Mouse (Mus musculus) ovary, adult 10 weeks (tissue): Measurements from ENCODE around the gene Olfr933. TPM values are rescaled to one million over a fixed set of nuclear protein-coding genes. Genes with fewer than 3 reads are reported as not detected.

Experiments
- polyA plus RNA-seq: library from polyadenylated mRNA; stranded (reverse); fragments of 350-450 nt; fragmentation: Illumina TruSeq; extraction: RNeasy Lipid Tissue Mini Kit (QIAGEN cat#74804); gene quantifications from one replicate; pipeline ENCODE4 v1.2.3, GENCODE M21; 2014

Olfr933 gene
- polyA plus RNA-seq: not detected

GRCm38 (mm10) chr9:38972013-38972412, at the start of gene Olfr933:
TSS of gene Olfr933 (plus strand) at chr9:38972313.

GRCm38 (mm10) chr9:38929509-38929908, 42.6 kb upstream of the Olfr933 start, which contains the start of gene Olfr930:
TSS of gene Olfr930 (plus strand) at chr9:38929809.

GRCm38 (mm10) chr9:38988215-38988614, 16.1 kb downstream of the Olfr933 start, which contains the start of gene Olfr934:
TSS of gene Olfr934 (minus strand) at chr9:38988315.

GRCm38 (mm10) chr9:38999583-38999982, 27.5 kb downstream of the Olfr933 start, which contains the start of gene Olfr935:
TSS of gene Olfr935 (minus strand) at chr9:38999683.

GRCm38 (mm10) chr9:39023277-39023676, 51.2 kb downstream of the Olfr933 start, which contains the start of gene Olfr146:
TSS of gene Olfr146 (minus strand) at chr9:39023377.

Other genes starting within 250 kb of the Olfr933 start
- 0.80 TPM for gene Olfr920, start 220.0 kb upstream of the Olfr933 start, polyA plus RNA-seq
- gene Olfr921, start 199.2 kb upstream of the Olfr933 start, polyA plus RNA-seq: not detected
- not detected for gene Olfr922, start 157.7 kb upstream of the Olfr933 start, polyA plus RNA-seq
- gene Olfr923, start 145.8 kb upstream of the Olfr933 start, polyA plus RNA-seq: not detected
- gene Olfr924, start 127.9 kb upstream of the Olfr933 start, polyA plus RNA-seq: not detected
- not detected for gene Olfr26, start 117.3 kb upstream of the Olfr933 start, polyA plus RNA-seq
- not detected for gene Olfr926, start 95.2 kb upstream of the Olfr933 start, polyA plus RNA-seq
- gene Olfr930, start 42.5 kb upstream of the Olfr933 start, polyA plus RNA-seq: not detected
- gene Olfr934, start 16.0 kb downstream of the Olfr933 start, polyA plus RNA-seq: not detected
- gene Olfr935, start 27.4 kb downstream of the Olfr933 start, polyA plus RNA-seq: not detected
- not detected for gene Olfr146, start 51.1 kb downstream of the Olfr933 start, polyA plus RNA-seq
- gene Olfr937, start 92.6 kb downstream of the Olfr933 start, polyA plus RNA-seq: not detected
- gene Olfr938, start 106.6 kb downstream of the Olfr933 start, polyA plus RNA-seq: not detected
- gene Olfr27, start 155.8 kb downstream of the Olfr933 start, polyA plus RNA-seq: not detected
- gene Olfr943, start 194.0 kb downstream of the Olfr933 start, polyA plus RNA-seq: not detected
- not detected for gene Olfr944, start 229.6 kb downstream of the Olfr933 start, polyA plus RNA-seq